Mouse (Mus musculus) cerebellum, postnatal 4 days (tissue): ENCODE data around the gene Armc9.

Experiments used
- DNase-seq, 2 experiments: peaks; one replicate each; pipeline ENCODE4 v3.0.0; 2022; ENCODE audit warnings: low spot score in 2 of 2, mixed read lengths in 1 of 2

Armc9 gene

DNA sequence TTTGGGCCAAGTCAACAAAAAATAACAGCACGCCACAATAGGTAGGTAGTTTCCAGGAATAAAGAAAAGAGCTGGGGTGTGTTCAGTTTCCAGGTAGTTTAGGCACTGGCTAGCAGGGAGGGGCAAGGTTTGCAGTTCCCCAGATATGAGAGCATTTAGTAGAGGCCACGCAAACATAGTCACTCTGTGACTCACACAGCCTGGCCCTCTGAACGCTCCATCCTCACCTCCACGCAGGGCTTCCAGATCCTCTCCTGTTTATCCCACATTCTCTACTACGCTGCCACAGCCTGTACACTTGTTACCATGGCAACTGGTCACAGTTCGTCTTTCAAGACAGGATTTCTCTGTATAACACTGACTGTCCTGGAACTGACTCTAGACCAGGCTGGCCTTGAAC lies 70.6 kb downstream of the Armc9 start:
- DNase-seq, result no peak

DNA sequence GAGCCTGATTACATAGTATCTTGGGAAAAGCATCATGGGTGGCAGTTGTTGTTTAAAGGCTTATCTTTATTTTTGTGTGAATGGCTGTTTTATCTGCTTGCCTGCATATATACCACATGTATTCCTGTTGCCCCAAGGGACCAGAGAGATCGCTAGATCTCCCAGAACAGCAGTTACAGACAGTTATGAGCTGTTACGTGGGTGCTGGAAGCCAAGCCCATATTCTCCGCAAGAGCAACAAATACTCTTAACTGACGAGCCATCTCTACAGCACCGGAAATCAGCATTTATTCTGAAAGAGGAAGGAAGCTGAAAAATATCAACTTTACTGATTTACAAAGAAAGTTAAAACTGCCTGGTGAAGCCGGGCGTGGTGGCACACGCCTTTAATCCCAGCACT lies 74.1 kb downstream of the Armc9 start:
- no peak for DNase-seq

DNA sequence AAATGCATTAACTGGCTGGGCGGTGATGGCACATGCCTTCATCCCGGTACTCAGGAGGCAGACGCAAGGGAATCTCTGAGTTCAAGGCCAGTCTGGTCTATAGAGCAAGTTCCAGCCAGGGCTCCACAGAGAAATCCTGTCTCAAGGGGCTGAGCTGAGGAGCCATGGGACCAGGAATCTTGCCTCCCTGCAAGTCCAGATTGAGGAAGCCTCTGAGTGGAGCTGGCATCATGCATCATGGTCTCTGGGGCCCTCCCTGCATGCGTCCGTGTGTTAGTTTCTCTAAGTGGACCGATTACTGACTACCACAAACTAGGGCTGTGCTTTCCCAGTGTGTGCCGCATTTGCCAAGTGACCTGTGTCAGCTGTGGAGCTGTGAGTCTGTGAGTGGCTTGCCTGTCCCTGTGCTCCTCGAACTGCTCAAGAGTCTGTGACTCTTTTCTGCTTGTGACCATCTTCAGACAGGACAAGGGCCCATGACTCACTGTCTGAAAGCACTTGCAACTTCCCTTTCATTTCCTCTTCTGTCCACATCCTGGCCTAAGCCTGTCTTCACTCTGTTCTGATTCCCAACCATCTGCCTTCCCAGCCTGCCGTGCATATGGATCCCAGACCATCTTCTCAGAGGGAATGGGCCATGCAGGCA lies 74.7 kb downstream of the Armc9 start:
- no peak for DNase-seq

DNA sequence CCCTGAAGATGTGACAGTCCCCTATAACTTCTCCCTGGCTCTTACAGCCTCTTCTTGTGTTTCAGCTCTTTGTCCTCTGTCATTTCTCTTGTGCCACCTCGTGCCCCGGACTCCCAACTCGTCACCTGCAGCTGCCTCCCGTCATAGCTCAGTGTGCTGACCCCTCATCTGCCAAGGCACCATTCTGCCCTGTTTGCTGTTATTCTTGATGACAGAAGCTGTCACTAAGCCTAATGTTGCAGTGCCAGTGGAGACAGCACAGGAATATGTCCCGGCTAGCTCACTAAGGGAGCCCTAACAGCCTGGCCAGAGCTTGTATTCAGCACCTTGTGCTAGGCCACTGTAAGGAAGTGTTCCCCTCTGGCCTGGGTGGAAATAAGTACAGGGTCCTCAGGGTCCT lies 78.1 kb downstream of the Armc9 start:
- no peak for DNase-seq

DNA sequence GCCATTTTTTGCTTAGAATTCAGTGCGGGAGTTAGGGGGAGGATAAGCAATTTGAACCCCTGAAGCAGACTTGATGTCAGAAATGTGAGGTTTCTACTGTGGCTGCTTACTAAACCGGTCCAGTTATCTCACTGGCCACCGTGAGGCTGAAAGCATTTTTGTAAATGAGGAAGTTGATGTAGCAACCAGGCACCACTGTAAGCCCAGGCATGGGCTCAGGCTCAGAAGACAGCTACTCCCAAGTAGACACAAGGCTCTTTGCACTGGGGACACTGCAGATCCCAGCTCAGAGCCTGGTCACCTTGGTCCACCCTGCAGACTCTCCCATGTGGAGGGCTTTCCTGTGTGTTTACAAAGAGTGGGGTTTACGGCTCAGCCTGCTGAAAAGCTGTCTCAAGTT lies 79.2 kb downstream of the Armc9 start:
- no peak for DNase-seq

DNA sequence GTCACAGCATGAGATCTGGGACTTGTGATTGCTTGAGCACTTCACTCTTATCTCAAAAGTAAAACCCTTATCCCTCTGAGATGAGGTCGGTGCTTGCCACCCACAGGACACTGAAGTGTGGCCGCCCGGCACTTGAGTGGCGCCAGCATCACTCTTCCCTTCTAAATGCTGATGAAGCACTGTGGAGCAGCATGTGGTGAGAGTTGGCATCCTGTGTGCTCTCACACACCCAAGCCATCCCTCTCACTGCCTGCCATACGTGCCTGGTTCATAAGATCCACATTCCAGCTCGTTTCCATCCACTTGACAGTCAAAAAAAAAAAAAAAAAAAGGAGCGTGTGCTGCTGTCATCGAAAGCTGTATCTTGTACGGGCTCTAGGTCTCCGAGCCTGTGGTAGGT lies 80.5 kb downstream of the Armc9 start:
- DNase-seq, result no peak

DNA sequence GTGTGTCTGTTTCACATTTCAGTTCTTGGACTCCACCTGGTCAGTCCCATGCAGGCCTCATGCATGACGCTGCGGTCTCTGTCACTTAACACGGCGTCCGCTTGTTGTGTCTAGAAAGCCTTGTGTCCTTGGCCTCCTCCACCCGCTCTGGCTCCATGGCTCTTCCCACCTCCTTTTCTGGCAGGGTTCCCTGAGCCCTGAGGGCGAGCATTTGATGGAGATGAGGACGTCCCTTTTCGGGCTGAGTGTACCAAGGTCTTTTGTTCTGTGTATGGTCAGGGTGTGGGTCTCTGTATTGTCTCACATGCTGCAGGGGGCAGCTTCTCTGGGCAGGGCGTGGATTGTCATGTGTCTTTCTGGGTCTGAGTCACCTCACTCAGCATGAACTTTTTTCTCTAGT lies 81.9 kb downstream of the Armc9 start:
- peak in 1 of 2 experiments; percentile 23 for DNase-seq

DNA sequence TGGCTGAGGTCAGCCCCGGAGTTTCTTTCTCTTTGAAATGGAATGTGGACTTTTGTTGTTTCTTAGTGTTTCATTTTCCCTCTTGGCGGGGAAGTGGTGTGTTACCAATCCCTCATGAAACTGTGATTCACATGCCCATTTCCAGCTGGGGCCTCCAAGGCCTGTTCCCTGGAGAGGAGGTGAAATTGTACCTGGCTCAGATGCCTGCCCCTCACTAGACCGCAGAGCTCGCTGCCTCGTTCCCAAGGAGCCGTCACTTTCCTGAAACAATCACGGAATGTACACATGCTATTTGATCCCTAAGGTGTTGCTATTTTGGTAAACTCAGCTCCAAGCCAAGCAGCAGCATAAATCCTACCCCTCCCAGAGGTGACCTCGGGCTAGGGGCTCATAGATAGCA lies 84.4 kb downstream of the Armc9 start:
- no peak for DNase-seq

DNA sequence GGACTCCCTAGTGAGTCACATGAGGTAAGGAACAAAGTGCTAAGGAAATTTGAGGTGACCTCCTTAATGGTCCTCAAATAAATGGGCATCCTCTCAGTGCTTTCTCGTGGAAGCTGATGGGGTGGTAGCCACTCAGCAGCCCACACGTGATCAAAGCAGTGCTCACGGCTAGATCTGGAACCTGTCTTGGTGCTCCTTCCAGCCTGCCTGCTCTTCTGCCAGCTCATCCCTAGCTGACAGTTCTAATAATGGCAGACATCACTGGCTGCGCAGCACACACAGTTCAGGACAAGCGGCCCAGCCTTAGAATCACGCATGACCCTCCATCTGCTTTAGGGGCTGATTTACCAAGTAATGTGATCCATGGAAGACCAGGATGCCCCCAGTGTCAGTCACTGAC lies 85.3 kb downstream of the Armc9 start:
- DNase-seq, result no peak

DNA sequence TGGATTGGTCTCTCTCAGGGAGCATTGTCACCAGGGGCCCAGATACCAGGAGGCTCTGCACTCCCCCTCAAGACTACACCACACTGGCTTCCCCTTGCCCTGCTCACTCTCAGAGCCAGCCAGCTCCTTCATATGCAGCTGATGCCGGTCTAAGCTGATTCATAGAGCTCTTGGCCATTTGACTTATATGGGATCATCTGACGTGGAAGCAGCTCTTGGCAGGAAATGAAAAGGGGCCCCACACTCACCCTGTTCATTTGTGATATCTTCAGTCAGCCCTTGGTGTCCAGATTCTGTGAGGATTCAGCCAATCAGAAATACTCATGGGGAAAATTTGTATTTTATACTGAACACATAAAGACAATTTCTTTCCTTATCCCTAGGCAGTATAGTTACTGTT lies 86.4 kb downstream of the Armc9 start:
- no peak for DNase-seq

DNA sequence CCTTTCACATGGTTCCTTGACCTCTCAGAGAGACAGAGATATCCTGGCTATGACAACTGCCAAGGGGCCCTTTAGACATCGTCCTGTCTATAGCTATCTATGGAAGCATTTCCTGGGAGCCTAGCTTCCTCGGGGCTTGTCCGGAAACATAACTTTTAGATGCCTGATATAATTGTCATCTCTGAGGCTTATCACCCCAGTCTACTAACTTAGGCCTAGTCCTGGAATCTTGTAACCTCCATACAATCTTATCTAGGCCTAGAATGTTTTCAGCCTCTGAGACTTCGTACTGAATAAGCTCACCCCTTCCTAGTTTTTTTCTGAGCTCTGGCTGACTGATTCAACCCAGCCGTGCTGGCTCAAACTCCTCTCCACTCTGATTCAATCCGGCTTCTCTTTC lies 88.9 kb downstream of the Armc9 start:
- no peak for DNase-seq

DNA sequence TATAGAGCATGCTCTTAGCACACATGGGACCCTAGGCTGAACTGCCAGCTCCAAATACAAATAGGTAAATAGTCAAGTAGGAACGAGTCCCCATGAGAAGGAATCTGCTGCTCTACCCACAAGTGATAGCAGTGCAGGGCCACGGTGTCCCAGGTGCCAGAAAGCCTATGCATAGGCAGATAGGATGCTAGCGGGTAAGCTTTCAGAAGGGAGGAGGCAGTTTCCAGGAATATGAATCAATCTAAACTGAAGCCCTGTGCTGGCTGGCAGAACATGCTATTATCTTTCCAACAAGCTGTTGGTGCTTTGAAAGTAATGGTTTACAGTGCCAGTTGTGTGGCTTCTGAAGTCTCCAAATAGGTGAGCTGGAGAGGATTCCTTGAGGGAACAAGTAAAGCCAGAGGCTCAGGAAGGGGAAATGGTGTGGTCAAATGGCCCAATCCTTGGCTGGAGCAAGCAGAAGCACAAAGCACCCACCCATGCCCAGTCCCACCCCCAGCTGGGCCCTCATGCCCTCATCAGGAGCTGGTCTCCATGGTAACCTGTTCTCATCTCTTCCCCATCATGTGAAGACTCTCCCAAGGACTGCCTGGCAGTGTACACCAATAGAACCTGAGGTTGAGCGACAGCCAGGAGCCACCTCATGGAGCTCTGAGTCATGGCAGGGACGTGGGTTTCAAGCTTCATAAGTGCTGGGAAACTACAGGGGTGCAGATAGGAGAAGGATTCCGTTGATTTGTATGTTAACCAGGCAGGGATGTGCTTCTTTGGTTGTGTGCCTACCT lies 90.9 kb downstream of the Armc9 start:
- DNase-seq, result no peak

DNA sequence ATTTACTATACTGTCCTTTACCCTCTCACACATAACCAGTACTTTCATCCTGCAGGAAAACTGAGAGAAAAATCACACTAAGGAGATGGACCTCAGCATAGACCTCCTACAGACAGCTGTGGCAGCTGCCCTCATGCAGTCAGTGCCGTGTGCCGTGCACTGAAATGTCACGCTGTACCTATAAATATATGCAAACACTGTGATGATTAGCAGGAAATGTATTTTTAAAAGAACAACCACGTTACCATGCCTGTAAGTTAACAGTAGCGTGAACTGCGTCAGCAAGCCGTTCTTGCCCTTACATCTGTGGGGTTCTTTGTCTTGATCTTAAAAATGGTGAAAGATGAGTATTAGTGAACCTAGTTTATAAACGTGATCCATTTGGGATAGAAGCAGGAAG lies 98.8 kb downstream of the Armc9 start:
- DNase-seq, result no peak

DNA sequence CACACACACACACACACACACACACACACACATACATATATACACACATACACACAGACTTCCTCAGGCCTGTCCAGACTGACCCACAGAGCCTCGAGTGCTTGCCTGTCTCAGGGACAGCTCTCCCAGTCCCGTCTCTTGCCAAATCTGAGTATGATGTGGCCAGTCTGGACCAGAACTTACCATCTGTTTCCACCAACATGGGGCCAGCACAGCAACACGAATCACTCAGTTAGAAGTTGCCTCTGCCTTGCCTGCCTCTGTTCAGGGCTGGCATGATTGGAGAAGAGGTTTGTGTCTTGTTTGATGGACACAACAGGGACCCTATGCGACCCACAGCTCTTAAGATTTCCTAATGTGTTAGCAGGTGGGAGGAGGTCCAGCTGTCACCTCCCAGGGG lies 101.7 kb downstream of the Armc9 start:
- DNase-seq, result no peak

DNA sequence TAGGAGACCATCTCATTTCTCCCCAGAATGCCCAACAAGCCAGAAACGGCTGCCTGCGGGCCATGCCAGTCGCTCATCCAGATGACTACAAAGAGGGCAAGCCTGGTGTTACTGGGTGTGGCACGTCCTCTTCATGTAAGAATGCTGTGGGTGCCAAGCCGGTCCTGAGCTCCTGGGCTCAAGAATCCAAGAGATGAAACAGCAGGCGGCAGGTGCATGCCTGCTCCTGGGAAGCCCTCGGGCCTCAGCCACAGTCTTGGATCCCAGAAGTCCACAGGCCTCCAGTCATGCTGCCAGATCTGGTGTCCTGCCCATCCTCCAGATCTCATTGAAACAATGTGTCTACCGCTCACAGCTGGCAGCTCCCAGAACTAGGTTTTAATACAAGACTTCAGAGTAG lies 102.6 kb downstream of the Armc9 start:
- no peak for DNase-seq

DNA sequence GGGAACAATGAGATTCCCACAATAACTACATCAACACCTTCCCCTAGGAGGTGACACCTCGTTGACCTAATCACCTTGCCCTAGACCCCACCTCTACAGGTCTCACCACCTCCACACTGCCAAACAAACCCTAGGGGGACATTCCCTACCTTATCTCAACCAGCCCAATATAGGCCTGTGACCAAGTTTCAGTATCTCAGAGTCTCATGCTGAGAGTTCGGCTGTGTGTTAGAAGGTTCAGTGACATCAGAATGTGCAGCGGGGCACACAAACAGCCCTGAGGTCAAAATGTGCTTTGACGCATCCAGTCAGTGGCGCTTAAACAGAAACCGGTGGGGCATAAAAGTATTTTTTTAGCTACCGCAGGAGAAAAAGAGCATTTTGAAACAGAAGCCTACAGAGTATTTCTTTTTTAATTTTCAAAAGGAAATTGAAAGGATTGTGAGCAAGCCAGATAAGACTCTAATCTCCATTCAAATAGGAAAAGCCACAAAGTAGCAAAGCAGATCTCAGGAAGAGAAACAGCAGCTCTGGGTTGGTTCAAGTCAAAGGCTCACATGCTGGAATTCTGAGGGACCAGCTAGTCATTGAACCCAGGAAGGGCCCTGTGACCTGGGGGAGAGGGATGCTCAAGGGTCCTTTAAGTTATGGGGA lies 103.7 kb downstream of the Armc9 start:
- no peak for DNase-seq

DNA sequence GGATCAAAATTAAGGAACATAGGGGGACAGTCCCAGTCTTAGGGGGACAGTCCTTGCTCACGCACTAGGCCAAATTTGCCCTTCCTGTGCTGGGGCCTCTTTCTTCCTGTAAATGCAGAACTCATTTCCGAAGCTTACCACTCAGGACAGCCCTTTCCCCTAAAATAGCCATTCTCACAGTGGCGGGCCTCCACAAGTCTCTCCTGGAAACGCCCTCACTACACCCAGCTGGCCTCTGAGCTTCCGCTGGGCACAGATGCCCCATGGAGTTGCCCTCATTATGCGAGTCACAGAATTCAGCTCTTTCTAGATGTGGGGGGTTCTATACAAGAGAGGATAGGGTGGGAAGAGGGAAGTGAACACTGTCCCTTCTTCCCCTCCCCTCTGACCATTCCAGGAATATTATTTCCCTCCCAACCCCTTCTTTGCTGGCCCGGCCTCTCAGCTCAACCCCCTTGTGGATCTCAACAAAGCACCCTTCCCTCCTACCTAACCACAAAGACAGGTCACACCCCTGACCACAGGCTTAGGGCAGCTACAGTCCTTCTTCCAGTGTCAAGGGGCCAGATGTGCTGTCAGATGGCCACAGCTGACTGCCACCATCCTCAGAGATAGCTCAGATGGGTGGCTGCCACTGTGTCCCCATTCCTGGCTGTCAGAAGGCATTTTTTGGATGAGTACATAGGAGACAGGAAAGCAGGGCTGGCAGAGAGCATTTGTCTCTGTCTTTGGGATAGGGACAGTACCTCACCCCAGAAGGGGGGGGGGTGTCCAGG lies 109.2 kb downstream of the Armc9 start:
- no peak for DNase-seq

DNA sequence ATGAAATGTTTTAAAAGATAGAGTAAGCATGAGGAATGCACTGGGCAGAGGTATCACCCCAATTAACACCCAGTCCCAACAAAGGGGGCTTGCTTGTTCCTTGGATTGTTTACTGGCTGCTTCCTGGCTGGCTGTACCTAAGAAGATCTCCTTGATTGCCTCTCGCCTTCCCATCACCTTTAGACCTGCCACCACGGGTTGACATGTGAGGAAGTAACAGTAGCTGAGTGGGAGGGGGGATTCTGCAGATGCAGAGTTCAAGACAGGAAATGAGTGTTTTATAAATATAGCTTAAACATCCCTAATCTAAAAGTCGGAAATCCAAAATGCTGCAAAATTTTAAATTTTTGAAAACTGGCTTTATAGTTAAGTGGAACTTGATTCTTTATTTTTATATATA lies 110.5 kb downstream of the Armc9 start:
- DNase-seq, result no peak

DNA sequence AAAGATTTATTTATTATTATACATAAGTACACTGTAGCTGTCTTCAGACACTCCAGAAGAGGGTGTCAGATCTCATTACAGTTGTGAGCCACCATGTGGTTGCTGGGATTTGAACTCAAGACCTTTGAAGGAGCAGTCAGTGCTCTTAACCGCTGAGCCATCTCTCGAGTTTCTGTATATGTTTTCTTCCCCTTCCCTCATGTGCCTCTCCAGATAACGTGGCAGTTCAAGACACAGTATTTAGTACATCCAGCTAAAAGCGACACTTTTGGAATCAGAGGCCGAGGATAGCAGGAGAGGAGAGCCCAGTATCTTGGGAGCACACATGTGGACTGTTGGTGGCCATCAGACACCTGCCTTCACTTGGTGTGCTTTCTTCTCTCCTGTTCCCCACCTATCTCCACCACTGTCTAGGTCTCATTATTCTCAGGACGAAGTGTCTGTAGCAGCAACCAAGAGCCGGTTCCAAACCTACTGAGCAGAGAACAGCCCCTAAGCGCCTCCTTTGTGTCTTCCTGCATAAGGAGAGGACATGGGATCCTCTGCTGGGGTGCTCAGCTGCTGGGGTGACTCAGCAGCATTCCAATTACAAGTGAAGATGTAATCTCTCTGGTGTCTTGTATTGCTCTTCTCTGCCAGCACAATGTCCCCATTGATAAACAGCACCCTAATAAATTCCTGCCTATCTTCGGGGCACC lies 114.1 kb downstream of the Armc9 start:
- no peak for DNase-seq

DNA sequence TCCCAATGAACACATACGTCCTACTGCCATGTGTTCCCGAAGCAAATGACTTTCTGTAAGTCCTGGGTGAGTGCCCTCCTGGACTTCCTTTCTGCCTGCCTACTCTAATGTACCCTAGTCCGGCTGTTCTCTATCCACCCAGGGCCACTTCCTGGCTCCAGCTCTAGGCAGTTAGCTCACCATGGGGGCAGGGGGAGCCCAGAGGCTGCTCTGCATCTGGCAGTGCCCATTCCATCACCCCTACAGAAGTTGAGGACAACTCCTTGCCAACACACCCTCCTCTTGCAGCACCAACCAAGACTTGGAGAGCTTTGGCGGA lies 114.6 kb downstream of the Armc9 start:
- no peak for DNase-seq

DNA sequence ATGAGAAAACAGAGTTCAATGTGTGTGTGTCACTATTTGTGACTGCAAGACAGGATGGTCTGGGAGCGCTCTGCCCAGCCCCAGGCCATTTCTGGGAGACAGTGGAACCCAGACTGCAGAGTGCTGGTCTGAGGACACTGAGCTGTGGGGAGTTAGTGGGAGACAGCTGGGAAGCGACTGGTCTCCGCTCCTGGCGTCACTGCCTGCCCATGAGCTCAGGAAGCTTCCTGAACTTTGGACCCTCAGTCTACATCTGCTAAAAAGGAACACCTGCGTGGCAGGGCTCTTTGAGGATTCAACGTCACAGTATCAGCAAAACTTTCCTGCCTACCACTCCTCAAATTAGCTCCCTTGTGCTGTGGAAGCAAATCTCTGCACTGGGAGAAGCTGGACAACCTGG lies 117.1 kb downstream of the Armc9 start:
- no peak for DNase-seq

DNA sequence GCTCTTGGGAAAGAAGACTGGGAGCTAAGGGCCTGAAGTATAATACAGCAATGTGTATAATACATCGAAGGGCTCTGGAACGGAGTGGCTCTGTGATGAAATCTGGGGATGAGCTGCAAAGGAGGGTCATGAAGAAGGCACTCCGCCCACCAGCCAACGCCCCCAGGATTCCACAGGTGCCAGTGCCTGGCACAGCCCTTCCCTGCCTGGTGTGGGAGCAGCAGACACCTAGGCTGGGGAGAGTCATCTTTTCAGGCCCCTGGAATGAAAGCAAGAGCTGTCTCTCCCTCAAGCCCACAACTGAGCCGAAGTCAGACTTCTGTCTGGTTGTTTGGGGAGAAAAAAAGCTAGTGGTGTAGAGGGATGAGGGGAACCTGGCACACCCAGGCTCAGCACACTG lies 122.5 kb downstream of the Armc9 start:
- no peak for DNase-seq
